In the genomic region with DNA sequence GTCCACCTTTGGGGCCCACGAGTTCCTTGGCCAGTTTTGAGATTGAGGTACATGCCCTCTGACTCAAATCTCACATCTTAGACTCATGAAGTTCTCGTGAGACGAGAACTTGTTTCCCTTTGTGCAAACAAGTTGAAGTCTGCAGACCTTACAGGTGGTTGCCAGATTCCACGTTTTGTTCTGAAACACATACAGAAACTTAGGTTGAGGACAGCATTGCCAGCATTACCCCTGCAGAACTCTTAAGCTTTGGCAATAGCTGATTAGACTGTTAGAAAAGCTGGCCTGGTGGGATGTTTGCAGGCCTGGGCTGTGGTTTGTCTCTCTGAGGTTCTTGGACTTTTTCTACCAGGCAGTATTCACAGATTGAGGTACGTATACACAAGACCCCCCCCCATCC, we compare ENCODE assay signal across 22 mouse cellular contexts. TPM values are rescaled to one million over a fixed set of nuclear protein-coding genes. Genes with fewer than 3 reads are reported as not detected.
A peak's percentile ranks its signal among the peaks of the same experiment; 100 is the strongest.
DNase-seq lines count a peak whose midpoint lies in the region; ATAC-seq lines count a peak whose summit lies in the region.
"Had no signal": no experiment of that assay in that cellular context is flagged by ENCODE, and none has a peak within 500 bp of the region (broad histone marks: within the 10 kb centered on the region; RNA-seq: fewer than 3 reads in every experiment).

No protein-coding gene starts in this region.

- H3K27ac ChIP-seq in forebrain, embryonic 10.5 days = no peak overlapping the region
- H3K27ac ChIP-seq in forebrain, embryonic 13.5 days = no peak overlapping the region
- no peak overlapping the region for H3K27ac ChIP-seq in intestine, embryonic 14.5 days (ENCODE audit: low read depth)
- no peak overlapping the region for H3K27ac ChIP-seq in intestine, embryonic 15.5 days
- no peak overlapping the region for H3K27ac ChIP-seq in neural tube, embryonic 15.5 days (replicated peaks)
- H3K27ac ChIP-seq: embryonic facial prominence, embryonic 13.5 days; embryonic facial prominence, embryonic 15.5 days had no signal

- peaks cover 24% of the 10 kb centered on the region for H3K4me1 ChIP-seq in forebrain, embryonic 10.5 days
- peaks cover 12% of the 10 kb centered on the region; the same call in 1 of the 2 replicates for H3K4me1 ChIP-seq in forebrain, embryonic 13.5 days
- 0 out of 2 replicates have a peak, but pooled peaks cover 7% of the 10 kb centered on the region for H3K4me1 ChIP-seq in intestine, embryonic 14.5 days (replicated peaks; ENCODE audit: control insufficient read depth, insufficient read depth, low read length)
- peaks cover 6% of the 10 kb centered on the region for H3K4me1 ChIP-seq in intestine, embryonic 15.5 days (replicated peaks)
- peaks cover 9% of the 10 kb centered on the region for H3K4me1 ChIP-seq in neural tube, embryonic 15.5 days

- no peaks in the 10 kb centered on the region for H3K36me3 ChIP-seq in forebrain, embryonic 10.5 days (replicated peaks)
- no peaks in the 10 kb centered on the region for H3K36me3 ChIP-seq in forebrain, embryonic 13.5 days (ENCODE audit: poor library complexity, severe bottlenecking)
- no peaks in the 10 kb centered on the region for H3K36me3 ChIP-seq in intestine, embryonic 14.5 days (ENCODE audit: control insufficient read depth, insufficient read depth, low read length)
- H3K36me3 ChIP-seq in intestine, embryonic 15.5 days = no peaks in the 10 kb centered on the region
- no peaks in the 10 kb centered on the region for H3K36me3 ChIP-seq in neural tube, embryonic 15.5 days
- H3K36me3 ChIP-seq: embryonic facial prominence, embryonic 13.5 days; embryonic facial prominence, embryonic 15.5 days had no signal

- WGBS in forebrain, embryonic 10.5 days = 3% methylated on average over 5 of the region's 5 CpGs
- WGBS in forebrain, embryonic 13.5 days = 3% methylated on average over 5 of the region's 5 CpGs
- 38% methylated on average over 5 of the region's 5 CpGs for WGBS in intestine, embryonic 14.5 days
- 38% methylated on average over 5 of the region's 5 CpGs for WGBS in intestine, embryonic 15.5 days
- WGBS in neural tube, embryonic 15.5 days = 3% methylated on average over 5 of the region's 5 CpGs

- ATAC-seq in forebrain, embryonic 13.5 days = no peak
- no peak for ATAC-seq in intestine, embryonic 14.5 days (replicated peaks; ENCODE audit: low FRiP score, low TSS enrichment, low read depth)
- ATAC-seq in intestine, embryonic 15.5 days = no peak
- no peak for ATAC-seq in neural tube, embryonic 15.5 days (ENCODE audit: low FRiP score)
- ATAC-seq: forebrain, embryonic 14.5 days; forebrain, embryonic 16.5 days had no signal

- DNase-seq in forebrain, embryonic 10.5 days (ENCODE audit: extremely low spot score, low spot score) = peak; percentile 15
- peak; percentile 50 for DNase-seq in intestine, embryonic 14.5 days (ENCODE audit: low spot score)
- DNase-seq in neural tube, embryonic 10.5 days (ENCODE audit: extremely low spot score, low spot score) = peak; percentile 26
- DNase-seq: adrenal gland, adult 2 months; adrenal gland, postnatal 10 days; adrenal gland, postnatal 25 days; cerebellum, adult 11 months; cerebellum, adult 18-20 months; cerebellum, adult 8-10 months; cerebellum, adult 9-11 months; cerebellum, postnatal 14 days; cerebellum, postnatal 36 days had no signal

- no peak overlapping the region for H3K4me3 ChIP-seq in forebrain, embryonic 10.5 days
- no peak overlapping the region for H3K4me3 ChIP-seq in forebrain, embryonic 13.5 days
- H3K4me3 ChIP-seq in intestine, embryonic 14.5 days (ENCODE audit: low read depth, low read length) = no peak overlapping the region
- H3K4me3 ChIP-seq in intestine, embryonic 15.5 days (replicated peaks) = no peak overlapping the region
- no peak overlapping the region for H3K4me3 ChIP-seq in neural tube, embryonic 15.5 days (replicated peaks)
- H3K4me3 ChIP-seq: embryonic facial prominence, embryonic 13.5 days; embryonic facial prominence, embryonic 15.5 days; erythroblast, embryonic 14.5 days had no signal

- no peak overlapping the region for H3K4me2 ChIP-seq in forebrain, embryonic 13.5 days
- H3K4me2 ChIP-seq in intestine, embryonic 14.5 days (ENCODE audit: low read length) = no peak overlapping the region
- H3K4me2 ChIP-seq in intestine, embryonic 15.5 days (replicated peaks) = no peak overlapping the region
- H3K4me2 ChIP-seq in neural tube, embryonic 15.5 days = no peak overlapping the region
- H3K4me2 ChIP-seq: embryonic facial prominence, embryonic 13.5 days; embryonic facial prominence, embryonic 15.5 days had no signal

- H3K9me3 ChIP-seq in forebrain, embryonic 10.5 days = no peaks in the 10 kb centered on the region
- H3K9me3 ChIP-seq in forebrain, embryonic 13.5 days (replicated peaks) = no peaks in the 10 kb centered on the region
- H3K9me3 ChIP-seq in intestine, embryonic 14.5 days (ENCODE audit: control insufficient read depth, low read length) = no peaks in the 10 kb centered on the region
- no peaks in the 10 kb centered on the region for H3K9me3 ChIP-seq in intestine, embryonic 15.5 days
- no peaks in the 10 kb centered on the region for H3K9me3 ChIP-seq in neural tube, embryonic 15.5 days (replicated peaks)
- H3K9me3 ChIP-seq: embryonic facial prominence, embryonic 13.5 days; embryonic facial prominence, embryonic 15.5 days had no signal

- peaks cover 100% of the 10 kb centered on the region for H3K27me3 ChIP-seq in forebrain, embryonic 10.5 days (ENCODE audit: poor library complexity, severe bottlenecking)
- peaks cover 97% of the 10 kb centered on the region for H3K27me3 ChIP-seq in forebrain, embryonic 13.5 days
- H3K27me3 ChIP-seq in intestine, embryonic 14.5 days (replicated peaks; ENCODE audit: control insufficient read depth, insufficient read depth, low read length) = peaks cover 93% of the 10 kb centered on the region
- H3K27me3 ChIP-seq in intestine, embryonic 15.5 days (replicated peaks) = peaks cover 69% of the 10 kb centered on the region
- H3K27me3 ChIP-seq in neural tube, embryonic 15.5 days (replicated peaks) = peaks cover 93% of the 10 kb centered on the region

- no peak overlapping the region for H3K9ac ChIP-seq in forebrain, embryonic 13.5 days
- no peak overlapping the region for H3K9ac ChIP-seq in intestine, embryonic 14.5 days (ENCODE audit: low read length)
- no peak overlapping the region for H3K9ac ChIP-seq in intestine, embryonic 15.5 days
- no peak overlapping the region for H3K9ac ChIP-seq in neural tube, embryonic 15.5 days (replicated peaks)
- H3K9ac ChIP-seq: embryonic facial prominence, embryonic 13.5 days; embryonic facial prominence, embryonic 15.5 days had no signal

RNA-seq across cellular contexts. Expression of gene Nkx3-2, which starts 7.0 kb away (rescaled TPM):
- polyA plus RNA-seq in forebrain, embryonic 10.5 days (2016; fragmentation: Nextera tagmentation; extraction: Ambion mirVana) = 0.09 TPM in 1 of 2 replicates, not detected in the other
- polyA plus RNA-seq in forebrain, embryonic 13.5 days (2015; fragmentation: Nextera tagmentation; extraction: Ambion mirVana) = not detected in 2 replicates
- 2.8 and 3.2 TPM in 2 replicates for polyA plus RNA-seq in intestine, embryonic 14.5 days (2014; fragmentation: Nextera tagmentation; extraction: Ambion mirVana)
- polyA plus RNA-seq in intestine, embryonic 15.5 days (2015; fragmentation: Nextera tagmentation; extraction: Ambion mirVana) = 2.6 and 2.9 TPM in 2 replicates
- polyA plus RNA-seq in neural tube, embryonic 15.5 days (2015; fragmentation: Nextera tagmentation; extraction: Ambion mirVana) = 0.23 and 0.82 TPM in 2 replicates
- polyA plus RNA-seq: adrenal gland, adult 2 months; brain, embryonic 14.5 days; erythroblast, embryonic 14.5 days; forebrain, embryonic 11.5 days; forebrain, embryonic 14.5 days; forebrain, embryonic 16.5 days had no signal

RNA-seq across cellular contexts. Expression of gene Rab28, which starts 49.4 kb away (rescaled TPM):
- polyA plus RNA-seq in forebrain, embryonic 10.5 days (2016; fragmentation: Nextera tagmentation; extraction: Ambion mirVana) = 77.3 and 81.1 TPM in 2 replicates
- 84.4 and 85.7 TPM in 2 replicates for polyA plus RNA-seq in forebrain, embryonic 13.5 days (2015; fragmentation: Nextera tagmentation; extraction: Ambion mirVana)
- polyA plus RNA-seq in intestine, embryonic 14.5 days (2014; fragmentation: Nextera tagmentation; extraction: Ambion mirVana) = 65.9 and 66.5 TPM in 2 replicates
- 55.5 and 58.8 TPM in 2 replicates for polyA plus RNA-seq in intestine, embryonic 15.5 days (2015; fragmentation: Nextera tagmentation; extraction: Ambion mirVana)
- polyA plus RNA-seq in neural tube, embryonic 15.5 days (2015; fragmentation: Nextera tagmentation; extraction: Ambion mirVana) = 56.5 and 63.7 TPM in 2 replicates
